Mouse (Mus musculus) liver, embryonic 13.5 days (tissue): ENCODE measurements around the gene Gpm6a. TPM values are rescaled to one million over a fixed set of nuclear protein-coding genes. Genes with fewer than 3 reads are reported as not detected.

Experiments used
- ATAC-seq: fragments of 200-750 bp; cut with Nextera tagmentation; 2 replicates; pipeline ENCODE4 v1.8.0; 2017; ENCODE audit warnings: low read depth, mild to moderate bottlenecking, moderate number of reproducible peaks, moderate library complexity
- DNase-seq: peaks from one replicate; pipeline ENCODE4 v3.0.0; 2022
- H3K27ac ChIP-seq: fragments of 300-500 bp; sonication (generic); 2 replicates; pipeline ENCODE4 v1.5.1; 2015; ENCODE audit warnings: moderate library complexity, mild to moderate bottlenecking, inconsistent platforms
- H3K27me3 ChIP-seq: fragments of 300-500 bp; sonication (generic); 2 replicates; pipeline ENCODE4 v1.6.1; 2015; ENCODE audit warnings: mild to moderate bottlenecking, inconsistent platforms
- H3K36me3 ChIP-seq: fragments of 300-500 bp; sonication (generic); 2 replicates; pipeline ENCODE4 v1.6.1; 2015; ENCODE audit warnings: mild to moderate bottlenecking, inconsistent platforms
- H3K4me1 ChIP-seq: fragments of 300-500 bp; sonication (generic); replicated peaks from 2 replicates; pipeline ENCODE4 v1.6.1; 2015; ENCODE audit warnings: inconsistent platforms
- H3K4me2 ChIP-seq: fragments of 300-500 bp; sonication (generic); 2 replicates; pipeline ENCODE4 v1.6.1; 2015; ENCODE audit warnings: inconsistent platforms, mild to moderate bottlenecking, moderate library complexity
- H3K4me3 ChIP-seq: fragments of 300-500 bp; sonication (generic); replicated peaks from 2 replicates; pipeline ENCODE4 v1.5.1; 2015; ENCODE audit warnings: mild to moderate bottlenecking, inconsistent platforms
- H3K9ac ChIP-seq: fragments of 300-500 bp; sonication (generic); 2 replicates; pipeline ENCODE4 v1.6.1; 2015; ENCODE audit warnings: mild to moderate bottlenecking, inconsistent platforms
- H3K9me3 ChIP-seq: fragments of 300-500 bp; sonication (generic); replicated peaks from 2 replicates; pipeline ENCODE4 v1.6.1; 2016; ENCODE audit warnings: inconsistent platforms
- WGBS: fragments of 180-500 bp; shearing (Covaris S2); methylation state at CpG from one replicate; pipeline ENCODE4 v1.1.7; 2015; ENCODE audit not compliant: insufficient replicate concordance; 5-methylcytosine and 5-hydroxymethylcytosine counted together
- polyA plus RNA-seq: library from polyadenylated mRNA; unstranded; fragments of >200 nt; fragmentation: Nextera tagmentation; extraction: Ambion mirVana; gene quantifications from 2 replicates; pipeline ENCODE4 v1.2.1, GENCODE M21; 2015

The Gpm6a gene
- polyA plus RNA-seq, 1 experiment from 2014 or later: 2.9 TPM

DNA sequence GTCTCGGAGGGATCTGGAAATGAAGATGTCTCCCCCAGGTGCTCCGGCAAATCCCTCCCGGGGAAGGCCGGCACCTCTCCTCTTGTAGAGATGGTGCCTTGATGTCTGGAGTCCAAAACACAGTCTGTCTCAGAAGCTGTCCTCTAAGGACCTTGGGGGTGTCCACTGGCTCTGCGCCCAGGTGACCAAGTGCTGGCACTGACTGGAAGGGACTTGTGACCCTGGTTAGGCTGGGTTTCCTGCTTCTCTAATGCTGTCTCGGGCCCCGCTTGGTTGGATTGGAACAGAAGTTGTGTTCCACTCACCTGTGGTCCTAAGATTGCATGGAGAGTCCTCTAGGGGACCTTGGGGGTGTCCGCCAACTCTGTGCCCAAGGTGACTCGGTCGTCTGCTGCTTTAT is 118.8 kb downstream of the Gpm6a start:
- H3K27ac ChIP-seq: no peak overlapping the region
- H3K36me3 ChIP-seq: no peaks in the 10 kb centered on the region
- no peaks in the 10 kb centered on the region for H3K27me3 ChIP-seq
- H3K4me1 ChIP-seq: no peaks in the 10 kb centered on the region
- DNase-seq (no peak), ATAC-seq (no peak)
- H3K9me3 ChIP-seq: no peaks in the 10 kb centered on the region
- no peak overlapping the region for H3K9ac ChIP-seq
- no peak overlapping the region for H3K4me3 ChIP-seq
- WGBS: 80% methylated on average over 10 of the region's 10 CpGs
- no peak overlapping the region for H3K4me2 ChIP-seq

DNA sequence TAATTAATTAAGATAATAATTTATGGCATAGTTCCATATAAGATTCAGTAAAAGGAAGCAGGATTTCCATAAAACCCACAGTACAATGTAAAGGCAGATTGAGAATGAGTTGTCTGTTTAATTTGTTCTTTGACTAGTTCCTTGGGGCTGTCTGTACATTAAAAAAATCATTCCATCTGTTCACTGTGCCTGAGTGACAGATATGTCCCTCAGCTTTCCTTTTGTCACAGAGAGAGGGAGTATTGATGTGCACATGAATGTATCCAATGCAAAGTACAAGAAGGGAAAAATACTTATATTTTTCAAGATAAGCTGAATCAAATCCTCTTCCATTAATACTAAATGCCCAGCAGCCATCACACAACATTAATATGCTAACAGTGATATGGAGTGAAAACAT is 147.6 kb downstream of the Gpm6a start:
- Histone ChIP-seq H3K36me3 (no peaks in the 10 kb centered on the region), H3K4me3 (no peak overlapping the region), H3K27ac (no peak overlapping the region), H3K4me2 (no peak overlapping the region), H3K9ac (no peak overlapping the region), H3K9me3 (no peaks in the 10 kb centered on the region), H3K27me3 (no peaks in the 10 kb centered on the region), H3K4me1 (no peaks in the 10 kb centered on the region)
- DNase-seq (no peak), ATAC-seq (no peak)

DNA sequence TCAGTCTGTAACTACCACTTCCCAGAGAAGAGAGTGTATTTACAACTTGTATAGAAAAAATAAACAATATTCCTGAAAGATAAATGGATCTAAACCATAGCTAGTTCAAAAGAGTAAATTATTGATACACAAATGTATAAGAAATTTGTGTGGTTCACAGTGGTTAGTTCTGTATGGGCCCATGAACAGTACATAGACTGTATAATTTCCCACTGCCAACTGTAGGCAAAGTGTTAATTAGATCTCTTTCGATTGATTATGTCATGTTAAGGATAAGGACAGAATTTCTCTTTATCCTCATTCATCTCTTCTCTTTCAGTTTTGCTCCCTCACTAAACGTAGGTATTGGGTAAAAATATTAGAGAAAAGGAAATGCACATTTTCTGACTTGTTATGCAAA is 148.4 kb downstream of the Gpm6a start:
- Histone ChIP-seq H3K36me3 (no peaks in the 10 kb centered on the region), H3K9ac (no peak overlapping the region), H3K27me3 (no peaks in the 10 kb centered on the region), H3K27ac (no peak overlapping the region), H3K4me3 (no peak overlapping the region), H3K4me2 (no peak overlapping the region), H3K4me1 (no peaks in the 10 kb centered on the region), H3K9me3 (no peaks in the 10 kb centered on the region)
- ATAC-seq: no peak
- DNase-seq: no peak
- 46% methylated on average over 2 of the region's 2 CpGs for WGBS

DNA sequence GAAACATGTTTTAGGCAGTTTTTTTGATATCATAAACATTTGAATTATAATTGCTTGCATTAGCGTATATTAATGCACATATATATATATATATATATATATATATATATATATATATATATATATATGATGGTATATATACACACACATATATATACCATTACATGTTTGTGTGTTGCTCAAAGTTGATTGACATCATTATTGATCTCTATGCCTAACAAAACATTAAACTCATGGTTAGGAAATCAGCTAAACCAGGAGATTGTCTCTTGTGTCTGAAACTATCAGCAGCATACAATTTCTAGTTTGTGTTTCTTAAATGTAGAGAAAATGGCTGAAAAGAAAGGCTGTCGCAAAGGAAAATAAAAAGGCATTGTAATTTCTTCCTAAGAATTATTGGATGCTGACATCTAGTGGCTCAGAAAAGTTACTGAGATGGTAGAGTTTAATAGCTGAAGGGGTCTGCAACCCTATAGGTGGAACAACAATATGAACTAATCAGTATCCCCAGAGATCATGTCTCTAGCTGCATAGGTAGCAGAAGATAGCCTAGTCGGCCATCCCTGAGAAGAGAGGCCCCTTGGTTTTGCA is 149.3 kb downstream of the Gpm6a start:
- WGBS: 37% methylated on average over 3 of the region's 3 CpGs
- Histone ChIP-seq H3K4me3 (no peak overlapping the region), H3K9ac (no peak overlapping the region), H3K27ac (no peak overlapping the region), H3K27me3 (no peaks in the 10 kb centered on the region), H3K36me3 (no peaks in the 10 kb centered on the region), H3K4me2 (no peak overlapping the region), H3K9me3 (no peaks in the 10 kb centered on the region), H3K4me1 (no peaks in the 10 kb centered on the region)
- DNase-seq: no peak
- ATAC-seq: no peak

Other genes with a start within 250 kb of the Gpm6a start
- 0.05 TPM in 2 replicates for gene Wdr17, start 67.7 kb upstream of the Gpm6a start, polyA plus RNA-seq